Mouse (Mus musculus) CD8-positive naive resting alpha-beta T cell, adult 2 months (primary cell): ENCODE results near the gene Pde6c.
A peak's percentile ranks its signal among the peaks of the same experiment; 100 is the strongest.

Experiments
- DNase-seq, 2 experiments: peaks; one replicate each; pipeline ENCODE4 v3.0.0; 2022; ENCODE audit warnings: low read depth in 2 of 2, low spot score in 2 of 2

Gene Pde6c

GRCm38 (mm10) chr19:38134806-38135205 is 2.2 kb downstream of the Pde6c start:
- DNase-seq, result no peak

GRCm38 (mm10) chr19:38143540-38144271 is 11.1 kb downstream of the Pde6c start:
- no peak for DNase-seq

- no peak for DNase-seq
Observed at GRCm38 (mm10) chr19:38156243-38156642, 23.7 kb downstream of the Pde6c start.

GRCm38 (mm10) chr19:38161648-38162354 is 29.2 kb downstream of the Pde6c start:
- no peak for DNase-seq

GRCm38 (mm10) chr19:38164633-38165032 is 32.1 kb downstream of the Pde6c start:
- DNase-seq, result no peak

GRCm38 (mm10) chr19:38179675-38180074 is 47.1 kb downstream of the Pde6c start:
- no peak for DNase-seq

- no peak for DNase-seq
Observed at GRCm38 (mm10) chr19:38186631-38187344, 54.2 kb downstream of the Pde6c start.

- DNase-seq, result no peak
Observed at GRCm38 (mm10) chr19:38187345-38187680, 54.7 kb downstream of the Pde6c start.

- DNase-seq, result no peak
Observed at GRCm38 (mm10) chr19:38190606-38191005, 58.0 kb downstream of the Pde6c start.

- no peak for DNase-seq
Observed at GRCm38 (mm10) chr19:38191446-38191845, 58.9 kb downstream of the Pde6c start.

- no peak for DNase-seq
Observed at GRCm38 (mm10) chr19:38195245-38195644, 62.7 kb downstream of the Pde6c start.

- DNase-seq, result no peak
Observed at GRCm38 (mm10) chr19:38198731-38199130, 66.2 kb downstream of the Pde6c start.

- DNase-seq, result no peak
Observed at GRCm38 (mm10) chr19:38206669-38207068, 74.1 kb downstream of the Pde6c start.

- no peak for DNase-seq
Observed at GRCm38 (mm10) chr19:38217696-38218095, 85.1 kb downstream of the Pde6c start.

- no peak for DNase-seq
Observed at GRCm38 (mm10) chr19:38223356-38223904, 90.8 kb downstream of the Pde6c start.

- peak; percentile 89 to 91 for DNase-seq
Observed at GRCm38 (mm10) chr19:38223905-38224684, 91.5 kb downstream of the Pde6c start, which contains the start of gene Fra10ac1. Gene Fra10ac1 (minus strand): TSS chr19:38224156.

- DNase-seq, result no peak
Observed at GRCm38 (mm10) chr19:38224685-38225060, 92.1 kb downstream of the Pde6c start.

GRCm38 (mm10) chr19:38228699-38229098 is 96.1 kb downstream of the Pde6c start:
- DNase-seq, result no peak

GRCm38 (mm10) chr19:38232087-38232486 is 99.5 kb downstream of the Pde6c start:
- no peak for DNase-seq

GRCm38 (mm10) chr19:38232516-38232915 is 99.9 kb downstream of the Pde6c start:
- no peak for DNase-seq
